Mouse (Mus musculus): Measurements from ENCODE around the gene Ablim2. TPM values are rescaled to one million over a fixed set of nuclear protein-coding genes. Genes with fewer than 3 reads are reported as not detected.

Ablim2 gene
- polyA plus RNA-seq, 1 experiment from 2014 or later, result 2.0 TPM

GRCm38 (mm10) chr5:35926511-35926910 is 168.8 kb downstream of the Ablim2 start:
- WGBS, result 66% methylated on average over 8 of the region's 8 CpGs
- no peak overlapping the region for H3K4me2 ChIP-seq
- no peaks in the 10 kb centered on the region; the same call in 1 of the 2 replicates for H3K36me3 ChIP-seq (ENCODE audit: poor library complexity, severe bottlenecking)
- H3K4me3 ChIP-seq, result no peak overlapping the region
- H3K4me1 ChIP-seq, result peaks cover 60% of the 10 kb centered on the region
- no peaks in the 10 kb centered on the region for H3K9me3 ChIP-seq (replicated peaks)
- no peak overlapping the region for H3K9ac ChIP-seq
- no peaks in the 10 kb centered on the region for H3K27me3 ChIP-seq
- H3K27ac ChIP-seq, result peak overlapping the region; percentile 15; the same call in 1 of the 2 replicates
- ATAC-seq, result peak; percentile 17; the same call in 1 of the 2 replicates

GRCm38 (mm10) chr5:35931296-35931695 is 173.6 kb downstream of the Ablim2 start:
- Histone ChIP-seq H3K36me3 (ENCODE audit: poor library complexity, severe bottlenecking) (peaks cover 5% of the 10 kb centered on the region), H3K4me2 (no peak overlapping the region), H3K27ac (no peak overlapping the region), H3K4me1 (peaks cover 27% of the 10 kb centered on the region), H3K9ac (no peak overlapping the region), H3K27me3 (no peaks in the 10 kb centered on the region), H3K4me3 (no peak overlapping the region), H3K9me3 (replicated peaks) (no peaks in the 10 kb centered on the region)
- no peak for ATAC-seq
- whole genome bisulfite sequencing, result 76% methylated on average over 5 of the region's 5 CpGs

DNA sequence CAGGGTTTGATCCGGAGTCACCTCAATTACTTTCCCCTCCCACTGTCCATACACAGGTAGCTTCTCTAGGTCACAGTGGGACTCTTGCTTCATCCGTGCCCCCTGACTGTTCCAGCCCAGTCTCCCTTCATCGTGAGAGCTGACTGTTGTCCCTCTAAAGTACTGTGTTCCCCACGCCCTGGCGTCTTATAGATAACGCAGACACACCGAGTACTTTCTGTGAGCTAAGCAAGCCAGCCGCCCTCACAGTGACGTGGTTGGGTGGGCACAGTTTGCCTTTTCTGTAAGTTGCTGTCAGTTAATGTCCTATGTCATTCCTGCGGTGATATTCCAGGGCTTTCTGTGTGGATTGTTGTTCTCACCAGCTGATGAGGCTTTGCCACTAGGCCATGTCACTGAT is 175.4 kb downstream of the Ablim2 start:
- Histone ChIP-seq H3K4me2 (no peak overlapping the region), H3K4me3 (no peak overlapping the region), H3K27ac (no peak overlapping the region), H3K4me1 (peaks cover 18% of the 10 kb centered on the region), H3K27me3 (no peaks in the 10 kb centered on the region), H3K9me3 (replicated peaks) (no peaks in the 10 kb centered on the region), H3K9ac (no peak overlapping the region), H3K36me3 (ENCODE audit: poor library complexity, severe bottlenecking) (peaks cover 5% of the 10 kb centered on the region)
- ATAC-seq, result no peak
- 82% methylated on average over 10 of the region's 10 CpGs for WGBS

Other genes starting within 250 kb of the Ablim2 start
- 0.37 and 0.43 TPM in 2 replicates for gene Cpz, start 232.2 kb upstream of the Ablim2 start, polyA plus RNA-seq (2015; fragmentation: Nextera tagmentation; extraction: Ambion mirVana)
- 7.3 and 9.1 TPM in 2 replicates for gene Trmt44, start 182.8 kb upstream of the Ablim2 start, polyA plus RNA-seq (2015; fragmentation: Nextera tagmentation; extraction: Ambion mirVana)
- gene Acox3, start 174.8 kb upstream of the Ablim2 start, polyA plus RNA-seq (2015; fragmentation: Nextera tagmentation; extraction: Ambion mirVana), result 12.0 and 15.6 TPM in 2 replicates
- 6.3 and 6.8 TPM in 2 replicates for gene Htra3, start 78.1 kb upstream of the Ablim2 start, polyA plus RNA-seq (2015; fragmentation: Nextera tagmentation; extraction: Ambion mirVana)
- 1.7 and 2.1 TPM in 2 replicates for gene Sh3tc1, start 17.9 kb upstream of the Ablim2 start, polyA plus RNA-seq (2015; fragmentation: Nextera tagmentation; extraction: Ambion mirVana)
- 38.5 and 41.4 TPM in 2 replicates for gene Afap1, start 135.4 kb downstream of the Ablim2 start, polyA plus RNA-seq (2015; fragmentation: Nextera tagmentation; extraction: Ambion mirVana)

All from forebrain, embryonic 13.5 days (tissue).